Mouse (Mus musculus): ENCODE data around the gene Olfr825. TPM values are rescaled to one million over a fixed set of nuclear protein-coding genes. Genes with fewer than 3 reads are reported as not detected.
"Not testable (repeated sequence)": the region's sequence is repeated elsewhere in the genome, so short reads cannot be mapped to it uniquely, and the experiment has no call there.

Gene Olfr825
- polyA plus RNA-seq (2015; fragmentation: Nextera tagmentation; extraction: Ambion mirVana) = not detected in 2 replicates

- H3K9me3 ChIP-seq (replicated peaks) = 0 out of 2 replicates have a peak, but pooled peaks cover 5% of the 10 kb centered on the region
- no peak within 1 kb of the TSS for H3K4me3 ChIP-seq
- no peaks in the 10 kb centered on the region for H3K36me3 ChIP-seq (ENCODE audit: poor library complexity, severe bottlenecking)
- no peak within 1 kb of the TSS for H3K27ac ChIP-seq
- no peak for ATAC-seq
- no peaks in the 10 kb centered on the region for H3K27me3 ChIP-seq
- no peak within 1 kb of the TSS for H3K9ac ChIP-seq
- H3K4me2 ChIP-seq = no peak within 1 kb of the TSS
- H3K4me1 ChIP-seq = no peaks in the 10 kb centered on the region
These were observed at the start of gene Olfr825 for GRCm38 (mm10) chr10:130166666-130167065. Gene Olfr825, minus strand, starts transcription at chr10:130166766.

GRCm38 (mm10) chr10:130214303-130214702, 47.7 kb upstream of the Olfr825 start, which contains the start of gene Olfr827:
Gene Olfr827, minus strand, starts transcription at chr10:130214403.
- H3K9me3 ChIP-seq (replicated peaks) = no peaks in the 10 kb centered on the region
- H3K4me2 ChIP-seq = no peak within 1 kb of the TSS
- WGBS = 92% methylated on average over 1 of the region's 1 CpGs
- no peak for ATAC-seq
- no peak within 1 kb of the TSS for H3K27ac ChIP-seq
- no peak within 1 kb of the TSS for H3K9ac ChIP-seq
- no peaks in the 10 kb centered on the region for H3K36me3 ChIP-seq (ENCODE audit: poor library complexity, severe bottlenecking)
- no peaks in the 10 kb centered on the region for H3K4me1 ChIP-seq
- no peak within 1 kb of the TSS for H3K4me3 ChIP-seq
- no peaks in the 10 kb centered on the region for H3K27me3 ChIP-seq

DNA sequence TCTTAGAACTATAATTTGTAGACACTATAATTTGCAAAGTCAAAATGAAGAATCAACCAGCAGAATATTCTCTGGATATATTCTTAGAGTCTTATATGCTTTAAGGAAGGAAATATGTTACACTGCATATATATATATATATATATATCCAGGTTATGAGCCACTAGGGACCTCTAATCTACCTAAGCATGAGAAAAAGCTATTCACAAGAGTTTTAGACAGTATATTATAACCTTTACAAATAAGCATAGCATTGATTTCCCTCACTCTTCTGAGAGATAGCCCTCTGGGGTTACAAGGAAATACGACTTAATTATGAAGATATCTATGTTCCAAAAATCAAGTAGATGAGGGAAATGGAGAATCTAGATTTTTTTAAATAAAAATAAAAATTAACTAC, 17.5 kb upstream of the Olfr825 start, which contains the start of gene Olfr826:
TSS of gene Olfr826 (minus strand) at position 101 of the 400 bp plus-strand sequence.
- H3K9ac ChIP-seq = no peak within 1 kb of the TSS
- no peak within 1 kb of the TSS for H3K27ac ChIP-seq
- no peaks in the 10 kb centered on the region for H3K9me3 ChIP-seq (replicated peaks)
- H3K4me2 ChIP-seq = no peak within 1 kb of the TSS
- no peaks in the 10 kb centered on the region for H3K4me1 ChIP-seq
- H3K27me3 ChIP-seq = no peaks in the 10 kb centered on the region
- 79% methylated on average over 1 of the region's 1 CpGs for WGBS
- no peak within 1 kb of the TSS for H3K4me3 ChIP-seq
- no peak for ATAC-seq
- H3K36me3 ChIP-seq (ENCODE audit: poor library complexity, severe bottlenecking) = no peaks in the 10 kb centered on the region

DNA sequence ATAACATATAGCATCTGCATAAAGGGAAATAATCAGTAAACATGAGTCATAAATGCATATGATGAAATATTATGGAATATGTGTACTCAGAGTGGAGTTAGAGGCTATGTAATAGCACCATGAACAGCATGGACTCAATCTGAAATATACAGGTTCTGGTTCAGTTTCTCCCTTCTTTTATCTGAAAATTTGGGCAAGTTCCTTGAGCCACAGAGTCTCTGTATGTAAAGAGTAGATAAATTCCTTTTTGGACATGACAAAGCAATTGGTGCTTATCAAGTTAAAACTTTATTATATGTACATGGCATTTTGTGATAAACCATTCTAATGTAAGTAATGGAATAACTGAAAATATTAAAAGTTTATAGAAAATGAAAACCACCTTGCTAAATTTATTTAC, 1.4 kb downstream of the Olfr825 start:
- H3K36me3 ChIP-seq (ENCODE audit: poor library complexity, severe bottlenecking) = no peaks in the 10 kb centered on the region
- no peak for ATAC-seq
- no peaks in the 10 kb centered on the region for H3K27me3 ChIP-seq

GRCm38 (mm10) chr10:130144121-130144520, 22.4 kb downstream of the Olfr825 start:
- 77% methylated on average over 5 of the region's 5 CpGs for WGBS
- Histone ChIP-seq H3K9me3 (replicated peaks) (no peaks in the 10 kb centered on the region), H3K4me2 (no peak overlapping the region), H3K27ac (no peak overlapping the region), H3K27me3 (no peaks in the 10 kb centered on the region), H3K9ac (no peak overlapping the region), H3K36me3 (ENCODE audit: poor library complexity, severe bottlenecking) (no peaks in the 10 kb centered on the region), H3K4me1 (no peaks in the 10 kb centered on the region), H3K4me3 (no peak overlapping the region)
- no peak for ATAC-seq

More for the DNA sequence above, 1.4 kb downstream of the Olfr825 start:
- no peaks in the 10 kb centered on the region for H3K9me3 ChIP-seq (replicated peaks)
- H3K4me2 ChIP-seq = no peak overlapping the region
- H3K4me3 ChIP-seq = no peak overlapping the region
- H3K9ac ChIP-seq = no peak overlapping the region
- H3K27ac ChIP-seq = no peak overlapping the region
- no peaks in the 10 kb centered on the region for H3K4me1 ChIP-seq

- not testable (repeated sequence) for H3K9ac ChIP-seq; H3K4me3 ChIP-seq; H3K27ac ChIP-seq; ATAC-seq; H3K4me1 ChIP-seq; H3K4me2 ChIP-seq; H3K36me3 ChIP-seq (ENCODE audit: poor library complexity, severe bottlenecking); H3K27me3 ChIP-seq; H3K9me3 ChIP-seq (replicated peaks)
- 90% methylated on average over 5 of the region's 5 CpGs for WGBS
These were observed 24.1 kb downstream of the Olfr825 start for GRCm38 (mm10) chr10:130142481-130142880.

GRCm38 (mm10) chr10:130134811-130135210, 31.8 kb downstream of the Olfr825 start:
- H3K9me3 ChIP-seq (replicated peaks) = no peaks in the 10 kb centered on the region
- ATAC-seq = no peak
- no peak overlapping the region for H3K4me3 ChIP-seq
- no peaks in the 10 kb centered on the region for H3K27me3 ChIP-seq
- H3K27ac ChIP-seq = no peak overlapping the region
- H3K9ac ChIP-seq = no peak overlapping the region
- H3K4me2 ChIP-seq = no peak overlapping the region
- H3K36me3 ChIP-seq (ENCODE audit: poor library complexity, severe bottlenecking) = no peaks in the 10 kb centered on the region
- no peaks in the 10 kb centered on the region for H3K4me1 ChIP-seq

- H3K27me3 ChIP-seq; H3K4me1 ChIP-seq; H3K9ac ChIP-seq; H3K9me3 ChIP-seq (replicated peaks); H3K27ac ChIP-seq; ATAC-seq; H3K4me2 ChIP-seq; H3K36me3 ChIP-seq (ENCODE audit: poor library complexity, severe bottlenecking); H3K4me3 ChIP-seq: not testable (repeated sequence)
These were observed 36.7 kb downstream of the Olfr825 start, which contains the start of gene Olfr824 for GRCm38 (mm10) chr10:130129900-130130299. Gene Olfr824, minus strand, starts transcription at chr10:130130000.

DNA sequence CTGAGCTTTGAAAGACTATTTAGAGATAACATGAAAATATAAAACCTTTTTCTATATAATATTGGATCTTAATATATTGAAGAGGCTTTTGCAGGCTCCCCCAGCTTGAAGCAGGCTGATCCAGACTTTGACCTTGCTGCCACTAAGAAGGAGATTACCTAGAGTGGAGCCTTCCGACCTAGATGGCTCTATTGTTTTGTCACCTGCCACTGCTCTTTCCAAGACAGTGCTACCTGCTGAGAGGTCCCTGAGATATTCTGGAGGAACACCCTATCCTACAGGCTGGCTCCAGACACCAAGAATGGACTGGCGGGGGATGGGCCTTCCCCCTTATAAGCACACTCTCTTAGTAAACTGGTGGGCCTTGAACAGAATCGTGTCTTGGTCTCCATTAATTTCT, 50.5 kb downstream of the Olfr825 start:
- not testable (repeated sequence) for H3K4me2 ChIP-seq

DNA sequence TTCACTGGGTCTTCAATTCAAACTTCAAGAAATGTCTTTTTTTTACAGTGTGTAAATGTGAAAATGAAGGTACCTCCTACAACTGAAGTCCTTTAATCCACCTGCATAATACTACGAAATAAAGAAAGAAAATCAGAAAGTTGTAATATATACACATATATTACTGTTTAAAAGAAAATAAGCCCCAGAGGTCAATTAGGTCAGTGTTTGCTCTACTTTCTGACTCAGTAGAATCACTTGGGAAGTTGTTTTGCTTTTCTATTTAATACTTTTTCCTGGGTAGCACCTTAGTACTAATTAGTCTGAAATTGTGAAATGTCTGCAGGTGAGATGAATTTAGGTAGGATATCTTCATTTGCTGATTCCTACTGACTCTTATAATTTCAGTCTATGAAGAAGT, 51.3 kb downstream of the Olfr825 start, which contains the start of gene Olfr823:
TSS of gene Olfr823 (minus strand) at position 101 of the 400 bp plus-strand sequence.
- not testable (repeated sequence) for H3K27ac ChIP-seq; H3K9me3 ChIP-seq (replicated peaks); H3K4me2 ChIP-seq; H3K4me3 ChIP-seq; H3K36me3 ChIP-seq (ENCODE audit: poor library complexity, severe bottlenecking); H3K9ac ChIP-seq; ATAC-seq; H3K27me3 ChIP-seq; H3K4me1 ChIP-seq
- 89% methylated on average over 1 of the region's 1 CpGs for WGBS

More for the DNA sequence above, 50.5 kb downstream of the Olfr825 start:
- H3K4me3 ChIP-seq; H3K4me1 ChIP-seq; H3K27me3 ChIP-seq; H3K36me3 ChIP-seq (ENCODE audit: poor library complexity, severe bottlenecking); H3K27ac ChIP-seq; ATAC-seq; H3K9ac ChIP-seq; H3K9me3 ChIP-seq (replicated peaks): not testable (repeated sequence)
- 49% methylated on average over 3 of the region's 3 CpGs for WGBS

Other genes starting within 250 kb of the Olfr825 start
- gene Olfr818, start 217.7 kb downstream of the Olfr825 start, polyA plus RNA-seq (2015; fragmentation: Nextera tagmentation; extraction: Ambion mirVana) = not detected in 2 replicates
- not detected in 2 replicates for gene Olfr819, start 199.5 kb downstream of the Olfr825 start, polyA plus RNA-seq (2015; fragmentation: Nextera tagmentation; extraction: Ambion mirVana)
- gene Olfr247, start 190.6 kb downstream of the Olfr825 start, polyA plus RNA-seq (2015; fragmentation: Nextera tagmentation; extraction: Ambion mirVana) = not detected in 2 replicates
- not detected in 2 replicates for gene Gm10310, start 181.7 kb downstream of the Olfr825 start, polyA plus RNA-seq (2015; fragmentation: Nextera tagmentation; extraction: Ambion mirVana)
- not detected in 2 replicates for gene Olfr820, start 154.1 kb downstream of the Olfr825 start, polyA plus RNA-seq (2015; fragmentation: Nextera tagmentation; extraction: Ambion mirVana)
- gene Olfr821, start 136.4 kb downstream of the Olfr825 start, polyA plus RNA-seq (2015; fragmentation: Nextera tagmentation; extraction: Ambion mirVana) = not detected in 2 replicates
- gene Olfr822, start 95.6 kb downstream of the Olfr825 start, polyA plus RNA-seq (2015; fragmentation: Nextera tagmentation; extraction: Ambion mirVana) = not detected in 2 replicates
- not detected in 2 replicates for gene Olfr823, start 51.4 kb downstream of the Olfr825 start, polyA plus RNA-seq (2015; fragmentation: Nextera tagmentation; extraction: Ambion mirVana)
- gene Olfr824, start 36.8 kb downstream of the Olfr825 start, polyA plus RNA-seq (2015; fragmentation: Nextera tagmentation; extraction: Ambion mirVana) = not detected in 2 replicates
- not detected in 2 replicates for gene Olfr826, start 17.4 kb upstream of the Olfr825 start, polyA plus RNA-seq (2015; fragmentation: Nextera tagmentation; extraction: Ambion mirVana)
- not detected in 2 replicates for gene Olfr827, start 47.6 kb upstream of the Olfr825 start, polyA plus RNA-seq (2015; fragmentation: Nextera tagmentation; extraction: Ambion mirVana)
- gene Neurod4, start 113.5 kb upstream of the Olfr825 start, polyA plus RNA-seq (2015; fragmentation: Nextera tagmentation; extraction: Ambion mirVana) = 4.4 and 4.7 TPM in 2 replicates
- not detected in 2 replicates for gene Tespa1, start 156.1 kb upstream of the Olfr825 start, polyA plus RNA-seq (2015; fragmentation: Nextera tagmentation; extraction: Ambion mirVana)
- not detected in 2 replicates for gene Vmn2r84, start 227.6 kb upstream of the Olfr825 start, polyA plus RNA-seq (2015; fragmentation: Nextera tagmentation; extraction: Ambion mirVana)

Measured in forebrain, embryonic 13.5 days (tissue).